Mouse (Mus musculus): ENCODE results near the gene Leng8. TPM values are rescaled to one million over a fixed set of nuclear protein-coding genes. Genes with fewer than 3 reads are reported as not detected.
A peak's percentile ranks its signal among the peaks of the same experiment; 100 is the strongest.

The Leng8 gene
- polyA plus RNA-seq, 1 experiment from 2014 or later = 75.9 TPM

GRCm38 (mm10) chr7:4119976-4120921 lies 16.6 kb upstream of the Leng8 start:
- H3K36me3 ChIP-seq = no peaks in the 10 kb centered on the region
- WGBS = 17% methylated on average over 18 of the region's 19 CpGs
- peaks cover 16% of the 10 kb centered on the region for H3K4me1 ChIP-seq
- H3K27me3 ChIP-seq (ENCODE audit: low read depth, poor library complexity, severe bottlenecking) = peaks cover 53% of the 10 kb centered on the region
- no peaks in the 10 kb centered on the region for H3K9me3 ChIP-seq (replicated peaks)
- H3K4me3 ChIP-seq = peak overlapping the region; percentile 53
- no peak overlapping the region for H3K27ac ChIP-seq
- no peak for DNase-seq (ENCODE audit: low spot score)

- H3K27me3 ChIP-seq (ENCODE audit: low read depth, poor library complexity, severe bottlenecking) = peaks cover 53% of the 10 kb centered on the region
- H3K4me3 ChIP-seq = no peak overlapping the region
Measured at GRCm38 (mm10) chr7:4122076-4122768, 14.6 kb upstream of the Leng8 start.

GRCm38 (mm10) chr7:4122783-4123182 lies 14.1 kb upstream of the Leng8 start:
- Histone ChIP-seq H3K27me3 (ENCODE audit: low read depth, poor library complexity, severe bottlenecking) (peaks cover 53% of the 10 kb centered on the region), H3K9me3 (replicated peaks) (no peaks in the 10 kb centered on the region), H3K4me1 (peaks cover 16% of the 10 kb centered on the region), H3K4me3 (no peak overlapping the region), H3K27ac (no peak overlapping the region), H3K36me3 (no peaks in the 10 kb centered on the region)
- WGBS = 86% methylated on average over 10 of the region's 10 CpGs
- DNase-seq (ENCODE audit: low spot score) = no peak

More at GRCm38 (mm10) chr7:4122076-4122768, 14.6 kb upstream of the Leng8 start:
- H3K36me3 ChIP-seq = no peaks in the 10 kb centered on the region
- no peak for DNase-seq (ENCODE audit: low spot score)
- no peaks in the 10 kb centered on the region for H3K9me3 ChIP-seq (replicated peaks)
- H3K27ac ChIP-seq = no peak overlapping the region
- peaks cover 16% of the 10 kb centered on the region for H3K4me1 ChIP-seq
- WGBS = 56% methylated on average over 11 of the region's 11 CpGs

GRCm38 (mm10) chr7:4123732-4124131 lies 13.1 kb upstream of the Leng8 start:
- no peak overlapping the region for H3K27ac ChIP-seq
- H3K4me1 ChIP-seq = peaks cover 16% of the 10 kb centered on the region
- 57% methylated on average over 1 of the region's 1 CpGs for WGBS
- H3K4me3 ChIP-seq = no peak overlapping the region
- H3K36me3 ChIP-seq = no peaks in the 10 kb centered on the region
- H3K9me3 ChIP-seq (replicated peaks) = no peaks in the 10 kb centered on the region
- DNase-seq (ENCODE audit: low spot score) = no peak
- H3K27me3 ChIP-seq (ENCODE audit: low read depth, poor library complexity, severe bottlenecking) = peaks cover 47% of the 10 kb centered on the region

- H3K9me3 ChIP-seq (replicated peaks) = no peaks in the 10 kb centered on the region
- H3K27me3 ChIP-seq (ENCODE audit: low read depth, poor library complexity, severe bottlenecking) = peaks cover 41% of the 10 kb centered on the region
- DNase-seq (ENCODE audit: low spot score) = no peak
- no peaks in the 10 kb centered on the region for H3K36me3 ChIP-seq
- H3K4me3 ChIP-seq = peak overlapping the region; percentile 33
- 1% methylated on average over 10 of the region's 10 CpGs for WGBS
- no peak overlapping the region for H3K27ac ChIP-seq
- peaks cover 14% of the 10 kb centered on the region for H3K4me1 ChIP-seq
Measured at GRCm38 (mm10) chr7:4124315-4124759, 12.5 kb upstream of the Leng8 start.

GRCm38 (mm10) chr7:4124856-4125255 lies 12.0 kb upstream of the Leng8 start:
- H3K27ac ChIP-seq = no peak overlapping the region
- H3K9me3 ChIP-seq (replicated peaks) = no peaks in the 10 kb centered on the region
- H3K4me1 ChIP-seq = peaks cover 10% of the 10 kb centered on the region
- WGBS = 18% methylated on average over 5 of the region's 5 CpGs
- H3K36me3 ChIP-seq = no peaks in the 10 kb centered on the region
- H3K4me3 ChIP-seq = peak overlapping the region; percentile 33; the same call in 1 of the 2 replicates
- peaks cover 35% of the 10 kb centered on the region for H3K27me3 ChIP-seq (ENCODE audit: low read depth, poor library complexity, severe bottlenecking)
- DNase-seq (ENCODE audit: low spot score) = no peak

- no peak for DNase-seq (ENCODE audit: low spot score)
- Histone ChIP-seq H3K27me3 (ENCODE audit: low read depth, poor library complexity, severe bottlenecking) (peaks cover 31% of the 10 kb centered on the region), H3K4me3 (no peak overlapping the region), H3K27ac (no peak overlapping the region), H3K4me1 (peaks cover 10% of the 10 kb centered on the region), H3K9me3 (replicated peaks) (no peaks in the 10 kb centered on the region), H3K36me3 (no peaks in the 10 kb centered on the region)
- 25% methylated on average over 9 of the region's 9 CpGs for WGBS
Measured at GRCm38 (mm10) chr7:4125306-4125705, 11.5 kb upstream of the Leng8 start.

GRCm38 (mm10) chr7:4126992-4127785 lies 9.7 kb upstream of the Leng8 start:
- no peak overlapping the region for H3K4me3 ChIP-seq
- no peaks in the 10 kb centered on the region for H3K36me3 ChIP-seq
- no peak for DNase-seq (ENCODE audit: low spot score)
- peaks cover 12% of the 10 kb centered on the region for H3K27me3 ChIP-seq (ENCODE audit: low read depth, poor library complexity, severe bottlenecking)
- WGBS = 89% methylated on average over 11 of the region's 11 CpGs
- H3K4me1 ChIP-seq = peaks cover 10% of the 10 kb centered on the region
- no peaks in the 10 kb centered on the region for H3K9me3 ChIP-seq (replicated peaks)
- H3K27ac ChIP-seq = no peak overlapping the region

- no peak for DNase-seq (ENCODE audit: low spot score)
- 0 out of 2 replicates have a peak, but pooled peaks cover 5% of the 10 kb centered on the region for H3K27me3 ChIP-seq (ENCODE audit: low read depth, poor library complexity, severe bottlenecking)
- no peaks in the 10 kb centered on the region for H3K9me3 ChIP-seq (replicated peaks)
- H3K27ac ChIP-seq = no peak overlapping the region
- 0 out of 2 replicates have a peak, but pooled peaks cover 2% of the 10 kb centered on the region for H3K36me3 ChIP-seq
- H3K4me1 ChIP-seq = peaks cover 10% of the 10 kb centered on the region
- H3K4me3 ChIP-seq = no peak overlapping the region
- WGBS = 89% methylated on average over 4 of the region's 4 CpGs
Measured at GRCm38 (mm10) chr7:4127894-4128293, 8.9 kb upstream of the Leng8 start.

GRCm38 (mm10) chr7:4128860-4129259 lies 8.0 kb upstream of the Leng8 start:
- WGBS = 68% methylated on average over 6 of the region's 6 CpGs
- H3K27ac ChIP-seq = no peak overlapping the region
- H3K4me3 ChIP-seq = no peak overlapping the region
- H3K36me3 ChIP-seq = 0 out of 2 replicates have a peak, but pooled peaks cover 2% of the 10 kb centered on the region
- peaks cover 10% of the 10 kb centered on the region for H3K4me1 ChIP-seq
- no peaks in the 10 kb centered on the region for H3K27me3 ChIP-seq (ENCODE audit: low read depth, poor library complexity, severe bottlenecking)
- no peak for DNase-seq (ENCODE audit: low spot score)
- H3K9me3 ChIP-seq (replicated peaks) = no peaks in the 10 kb centered on the region

GRCm38 (mm10) chr7:4130686-4131452 lies 6.0 kb upstream of the Leng8 start:
- Histone ChIP-seq H3K27ac (no peak overlapping the region), H3K4me1 (no peaks in the 10 kb centered on the region), H3K36me3 (0 out of 2 replicates have a peak, but pooled peaks cover 2% of the 10 kb centered on the region), H3K27me3 (ENCODE audit: low read depth, poor library complexity, severe bottlenecking) (no peaks in the 10 kb centered on the region), H3K9me3 (replicated peaks) (no peaks in the 10 kb centered on the region), H3K4me3 (no peak overlapping the region)
- DNase-seq (ENCODE audit: low spot score) = peak; percentile 83
- 47% methylated on average over 13 of the region's 13 CpGs for WGBS

- Histone ChIP-seq H3K4me1 (no peaks in the 10 kb centered on the region), H3K36me3 (0 out of 2 replicates have a peak, but pooled peaks cover 2% of the 10 kb centered on the region), H3K27ac (no peak overlapping the region), H3K9me3 (replicated peaks) (no peaks in the 10 kb centered on the region), H3K27me3 (ENCODE audit: low read depth, poor library complexity, severe bottlenecking) (no peaks in the 10 kb centered on the region), H3K4me3 (no peak overlapping the region)
- WGBS = 95% methylated on average over 8 of the region's 8 CpGs
- no peak for DNase-seq (ENCODE audit: low spot score)
Measured at GRCm38 (mm10) chr7:4131964-4132363, 4.9 kb upstream of the Leng8 start.

All from limb, embryonic 10.5 days (tissue).